Mouse (Mus musculus): ENCODE data around the gene Srxn1. TPM values are rescaled to one million over a fixed set of nuclear protein-coding genes. Genes with fewer than 3 reads are reported as not detected.

The Srxn1 gene
- polyA plus RNA-seq, 1 experiment from 2014 or later = 9.4 TPM

DNA sequence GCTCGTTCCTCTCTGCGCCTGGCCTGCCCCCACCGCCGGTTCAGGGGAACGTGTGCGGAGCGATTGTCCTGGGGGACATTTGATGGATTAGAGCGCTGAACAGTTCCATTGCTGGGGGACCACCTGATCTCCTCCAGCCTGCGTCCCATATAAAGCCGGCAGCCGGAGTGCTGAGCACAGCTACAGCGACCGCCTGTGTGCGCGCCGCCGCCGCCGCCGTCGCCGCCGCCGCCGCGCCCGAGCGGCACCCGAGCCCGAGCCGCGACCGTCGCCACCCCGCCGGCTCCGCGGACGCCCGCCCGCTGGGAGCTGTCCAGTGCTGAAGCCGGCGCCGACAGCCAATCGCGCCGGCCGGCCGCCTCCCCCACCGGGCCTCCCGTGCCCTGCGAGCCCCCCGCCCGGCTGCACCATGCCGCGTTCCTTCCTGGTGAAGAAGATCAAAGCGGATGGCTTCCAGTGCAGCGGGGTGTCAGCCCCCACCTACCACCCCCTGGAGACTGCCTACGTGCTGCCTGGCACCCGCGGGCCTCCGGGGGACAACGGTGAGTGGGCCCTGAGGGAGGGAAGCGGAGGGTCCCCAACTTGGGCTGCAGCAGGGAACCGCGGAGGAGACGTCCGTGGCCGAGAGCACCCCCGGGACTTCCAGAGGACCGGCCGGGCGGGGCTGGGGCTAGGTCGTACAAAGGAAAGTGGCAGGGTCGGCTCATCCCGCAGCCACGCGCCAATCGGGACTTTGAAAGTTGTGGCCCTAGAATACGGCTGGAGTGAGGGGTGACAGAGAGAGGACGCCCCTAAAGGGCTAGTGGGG is 23.5 kb upstream of the Srxn1 start:
- Histone ChIP-seq H3K36me3 (no peaks in the 10 kb centered on the region), H3K9ac (no peak overlapping the region), H3K4me3 (peak overlapping the region; percentile 43), H3K9me3 (no peaks in the 10 kb centered on the region), H3K27me3 (peaks cover 93% of the 10 kb centered on the region), H3K4me2 (replicated peaks) (peak overlapping the region; percentile 71), H3K4me1 (peaks cover 15% of the 10 kb centered on the region), H3K27ac (no peak overlapping the region)
- WGBS = under 1% methylated on average over 63 of the region's 81 CpGs
- peak; percentile 91 for ATAC-seq (ENCODE audit: low FRiP score, low read depth)

DNA sequence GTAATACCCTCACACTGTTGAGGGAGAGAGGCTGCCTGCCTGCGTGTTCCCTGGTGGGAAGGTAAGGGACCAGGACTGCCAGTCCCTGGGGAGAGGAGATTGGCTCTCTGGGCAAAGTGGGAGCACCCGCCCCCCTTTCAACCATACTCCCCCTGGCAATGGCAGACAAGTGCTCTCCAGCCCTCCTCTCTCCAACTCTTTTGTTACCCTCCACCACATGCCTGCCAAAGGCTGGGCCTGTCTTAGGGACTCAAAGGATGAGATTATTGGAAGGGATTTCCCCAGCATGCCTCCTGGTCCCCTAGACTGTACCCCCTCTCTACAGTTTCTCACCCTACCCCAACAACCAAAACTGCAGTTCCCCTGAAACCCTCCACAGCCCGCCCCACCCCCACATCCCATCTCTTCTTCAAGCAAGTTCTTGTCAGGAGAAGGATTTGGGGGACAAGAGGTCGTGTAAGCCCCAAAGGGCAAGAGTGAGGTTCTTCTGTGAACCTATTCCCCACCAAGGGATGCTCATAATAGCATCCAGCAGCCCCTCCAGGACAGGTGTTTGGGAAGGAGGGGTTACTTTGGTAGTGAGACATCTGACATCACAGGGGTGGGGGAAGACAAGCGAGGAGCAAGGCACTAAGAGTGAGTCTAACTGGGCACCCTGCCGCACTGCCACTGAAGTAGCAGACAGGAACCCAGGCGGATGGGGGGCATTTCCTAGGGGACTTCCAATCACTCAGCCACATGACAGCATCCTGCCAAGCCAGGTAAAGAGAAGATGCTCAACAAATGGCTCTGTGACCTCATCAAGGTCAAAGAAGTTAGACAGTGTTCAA is 22.6 kb upstream of the Srxn1 start:
- Histone ChIP-seq H3K27me3 (peaks cover 92% of the 10 kb centered on the region), H3K4me3 (peak overlapping the region; percentile 43)

GRCm38 (mm10) chr2:152083411-152083810 is 21.9 kb upstream of the Srxn1 start:
- H3K27me3 ChIP-seq = peaks cover 91% of the 10 kb centered on the region

More for the DNA sequence above, 22.6 kb upstream of the Srxn1 start:
- ATAC-seq (ENCODE audit: low FRiP score, low read depth) = no peak
- H3K4me1 ChIP-seq = peaks cover 15% of the 10 kb centered on the region
- no peak overlapping the region for H3K9ac ChIP-seq
- no peak overlapping the region for H3K27ac ChIP-seq
- H3K36me3 ChIP-seq = no peaks in the 10 kb centered on the region
- peak overlapping the region; percentile 71 for H3K4me2 ChIP-seq (replicated peaks)
- 17% methylated on average over 7 of the region's 7 CpGs for WGBS
- H3K9me3 ChIP-seq = no peaks in the 10 kb centered on the region

GRCm38 (mm10) chr2:152084298-152084697 is 21.0 kb upstream of the Srxn1 start:
- Histone ChIP-seq H3K27ac (no peak overlapping the region), H3K4me3 (no peak overlapping the region), H3K4me1 (peaks cover 15% of the 10 kb centered on the region), H3K9me3 (no peaks in the 10 kb centered on the region), H3K36me3 (no peaks in the 10 kb centered on the region), H3K27me3 (peaks cover 90% of the 10 kb centered on the region), H3K4me2 (replicated peaks) (no peak overlapping the region), H3K9ac (no peak overlapping the region)
- WGBS = 68% methylated on average over 6 of the region's 6 CpGs
- ATAC-seq (ENCODE audit: low FRiP score, low read depth) = no peak

More at GRCm38 (mm10) chr2:152083411-152083810, 21.9 kb upstream of the Srxn1 start:
- ATAC-seq (ENCODE audit: low FRiP score, low read depth) = no peak
- H3K9ac ChIP-seq = no peak overlapping the region
- H3K27ac ChIP-seq = no peak overlapping the region
- H3K4me2 ChIP-seq (replicated peaks) = no peak overlapping the region
- no peak overlapping the region for H3K4me3 ChIP-seq
- peaks cover 15% of the 10 kb centered on the region for H3K4me1 ChIP-seq
- H3K36me3 ChIP-seq = no peaks in the 10 kb centered on the region
- H3K9me3 ChIP-seq = no peaks in the 10 kb centered on the region
- WGBS = 53% methylated on average over 4 of the region's 4 CpGs

GRCm38 (mm10) chr2:152085414-152085813 is 19.9 kb upstream of the Srxn1 start:
- Histone ChIP-seq H3K27me3 (peaks cover 90% of the 10 kb centered on the region), H3K4me1 (peaks cover 14% of the 10 kb centered on the region), H3K9me3 (no peaks in the 10 kb centered on the region), H3K4me3 (no peak overlapping the region), H3K27ac (no peak overlapping the region), H3K9ac (no peak overlapping the region), H3K4me2 (replicated peaks) (no peak overlapping the region), H3K36me3 (no peaks in the 10 kb centered on the region)
- ATAC-seq (ENCODE audit: low FRiP score, low read depth) = no peak
- WGBS = 81% methylated on average over 6 of the region's 6 CpGs

GRCm38 (mm10) chr2:152086451-152086850 is 18.9 kb upstream of the Srxn1 start:
- no peak overlapping the region for H3K4me3 ChIP-seq
- no peak overlapping the region for H3K27ac ChIP-seq
- H3K9ac ChIP-seq = no peak overlapping the region
- WGBS = 63% methylated on average over 6 of the region's 6 CpGs
- no peak overlapping the region for H3K4me2 ChIP-seq (replicated peaks)
- peaks cover 90% of the 10 kb centered on the region for H3K27me3 ChIP-seq
- H3K9me3 ChIP-seq = no peaks in the 10 kb centered on the region
- ATAC-seq (ENCODE audit: low FRiP score, low read depth) = no peak
- H3K36me3 ChIP-seq = no peaks in the 10 kb centered on the region
- peaks cover 5% of the 10 kb centered on the region; the same call in 1 of the 2 replicates for H3K4me1 ChIP-seq

GRCm38 (mm10) chr2:152087111-152087510 is 18.2 kb upstream of the Srxn1 start:
- H3K4me1 ChIP-seq = peaks cover 3% of the 10 kb centered on the region; the same call in 1 of the 2 replicates
- no peak overlapping the region for H3K27ac ChIP-seq
- 81% methylated on average over 5 of the region's 5 CpGs for WGBS
- no peak overlapping the region for H3K4me3 ChIP-seq
- H3K9me3 ChIP-seq = no peaks in the 10 kb centered on the region
- H3K36me3 ChIP-seq = no peaks in the 10 kb centered on the region
- H3K4me2 ChIP-seq (replicated peaks) = no peak overlapping the region
- peaks cover 91% of the 10 kb centered on the region for H3K27me3 ChIP-seq
- ATAC-seq (ENCODE audit: low FRiP score, low read depth) = no peak
- no peak overlapping the region for H3K9ac ChIP-seq

DNA sequence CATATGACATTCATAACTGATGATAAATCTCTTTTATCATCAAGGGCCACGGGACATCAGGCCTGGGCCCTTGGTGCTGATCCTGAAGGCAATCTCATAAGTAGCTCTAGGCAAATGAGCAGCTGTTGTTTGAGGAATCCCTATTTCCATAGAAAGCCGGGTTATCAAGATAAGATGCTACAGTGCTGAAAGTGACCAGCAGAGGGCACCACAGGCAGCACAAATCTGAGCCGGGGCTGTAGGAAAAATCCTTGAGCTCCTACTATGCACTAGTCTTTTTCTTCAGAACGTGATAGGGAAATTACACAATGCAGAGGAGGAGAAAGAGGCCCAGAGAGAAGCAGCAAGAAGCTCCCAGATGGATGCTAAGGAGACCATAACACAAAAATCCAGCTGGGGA is 16.2 kb upstream of the Srxn1 start:
- Histone ChIP-seq H3K27me3 (peaks cover 91% of the 10 kb centered on the region), H3K4me2 (replicated peaks) (no peak overlapping the region), H3K36me3 (no peaks in the 10 kb centered on the region), H3K4me3 (no peak overlapping the region), H3K9ac (no peak overlapping the region), H3K9me3 (no peaks in the 10 kb centered on the region), H3K4me1 (peaks cover 9% of the 10 kb centered on the region), H3K27ac (no peak overlapping the region)
- ATAC-seq (ENCODE audit: low FRiP score, low read depth) = no peak
- WGBS = 10% methylated on average over 4 of the region's 4 CpGs

DNA sequence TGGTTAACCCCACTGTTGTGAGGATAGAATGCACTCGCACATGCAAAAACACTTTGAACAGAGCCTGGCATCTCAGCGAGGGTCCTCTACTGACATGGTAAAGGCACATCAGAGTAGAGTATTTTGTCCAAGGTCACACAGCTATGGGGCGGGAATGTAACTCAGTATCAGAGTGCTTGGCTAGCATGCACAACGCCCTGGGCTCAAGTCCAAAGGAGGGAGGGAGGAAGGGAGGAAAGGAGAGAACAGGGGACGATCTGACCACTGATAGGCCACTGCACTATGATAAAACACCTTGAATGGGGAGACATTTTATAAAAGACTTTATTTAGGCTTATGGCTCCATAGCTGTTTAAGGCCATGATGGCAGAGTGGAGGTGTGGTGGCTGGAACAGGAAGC is 15.7 kb upstream of the Srxn1 start:
- H3K9ac ChIP-seq = no peak overlapping the region
- H3K27me3 ChIP-seq = peaks cover 91% of the 10 kb centered on the region
- H3K4me3 ChIP-seq = no peak overlapping the region
- no peaks in the 10 kb centered on the region for H3K9me3 ChIP-seq
- 82% methylated on average over 5 of the region's 5 CpGs for WGBS
- H3K4me2 ChIP-seq (replicated peaks) = no peak overlapping the region
- ATAC-seq (ENCODE audit: low FRiP score, low read depth) = no peak
- no peaks in the 10 kb centered on the region for H3K36me3 ChIP-seq
- peaks cover 9% of the 10 kb centered on the region for H3K4me1 ChIP-seq
- no peak overlapping the region for H3K27ac ChIP-seq

GRCm38 (mm10) chr2:152090486-152090885 is 14.8 kb upstream of the Srxn1 start:
- H3K9ac ChIP-seq = no peak overlapping the region
- peaks cover 91% of the 10 kb centered on the region for H3K27me3 ChIP-seq
- no peak overlapping the region for H3K27ac ChIP-seq
- H3K36me3 ChIP-seq = no peaks in the 10 kb centered on the region
- H3K4me1 ChIP-seq = peaks cover 16% of the 10 kb centered on the region
- H3K4me3 ChIP-seq = no peak overlapping the region
- no peak for ATAC-seq (ENCODE audit: low FRiP score, low read depth)
- H3K4me2 ChIP-seq (replicated peaks) = no peak overlapping the region
- no peaks in the 10 kb centered on the region for H3K9me3 ChIP-seq
- 84% methylated on average over 5 of the region's 5 CpGs for WGBS

DNA sequence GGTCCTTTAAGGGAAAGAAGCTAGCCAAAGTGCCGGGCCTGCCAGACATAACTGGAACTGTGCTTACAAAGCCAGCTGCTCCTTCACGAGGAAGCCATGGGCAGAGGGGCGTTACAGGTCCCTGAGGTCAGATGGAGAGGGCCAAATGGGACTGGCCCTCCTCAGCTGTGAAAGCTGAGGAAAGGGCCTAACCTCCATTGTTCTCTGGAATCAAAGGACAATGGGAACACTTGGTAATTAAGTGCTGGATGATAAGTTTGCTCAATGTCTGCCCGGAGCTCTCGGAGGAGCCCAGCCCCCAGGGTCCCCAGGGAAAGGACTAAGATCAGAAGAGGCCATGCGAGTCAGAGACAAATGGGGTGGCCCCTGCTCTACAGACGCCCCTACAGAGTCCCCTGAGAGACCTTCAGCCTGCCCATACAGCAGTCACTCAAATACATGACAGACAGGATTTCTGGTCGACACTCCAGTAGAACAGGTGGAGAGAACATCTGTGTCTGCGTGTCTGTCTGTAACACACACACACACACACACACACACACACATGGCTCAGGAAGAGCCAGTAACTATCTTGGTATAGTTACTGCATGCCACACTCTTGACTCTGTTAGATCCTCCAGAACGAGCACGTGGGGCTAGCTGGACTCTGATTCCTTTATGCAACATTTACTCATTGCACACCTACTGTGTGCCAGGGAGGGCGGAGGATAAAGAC is 13.8 kb upstream of the Srxn1 start:
- 33% methylated on average over 12 of the region's 12 CpGs for WGBS
- ATAC-seq (ENCODE audit: low FRiP score, low read depth) = peak; percentile 42; the same call in 1 of the 2 replicates
- H3K4me2 ChIP-seq (replicated peaks) = no peak overlapping the region
- H3K27ac ChIP-seq = no peak overlapping the region
- H3K36me3 ChIP-seq = no peaks in the 10 kb centered on the region
- H3K4me1 ChIP-seq = peaks cover 16% of the 10 kb centered on the region
- H3K4me3 ChIP-seq = no peak overlapping the region
- no peak overlapping the region for H3K9ac ChIP-seq
- H3K9me3 ChIP-seq = no peaks in the 10 kb centered on the region
- peaks cover 97% of the 10 kb centered on the region for H3K27me3 ChIP-seq

GRCm38 (mm10) chr2:152092927-152093326 is 12.4 kb upstream of the Srxn1 start:
- ATAC-seq (ENCODE audit: low FRiP score, low read depth) = no peak
- WGBS = 3% methylated on average over 45 of the region's 45 CpGs
- Histone ChIP-seq H3K27me3 (peaks cover 99% of the 10 kb centered on the region), H3K9me3 (no peaks in the 10 kb centered on the region), H3K9ac (no peak overlapping the region), H3K4me1 (peaks cover 16% of the 10 kb centered on the region), H3K4me2 (replicated peaks) (peak overlapping the region; percentile 70), H3K27ac (no peak overlapping the region), H3K36me3 (no peaks in the 10 kb centered on the region), H3K4me3 (peak overlapping the region; percentile 48)
